Mouse (Mus musculus) liver, embryonic 15.5 days (tissue): ENCODE data around the gene Olfr874. TPM values are rescaled to one million over a fixed set of nuclear protein-coding genes. Genes with fewer than 3 reads are reported as not detected.

Source experiments
- ATAC-seq: fragments of 200-750 bp; cut with Nextera tagmentation; 2 replicates; pipeline ENCODE4 v1.8.0; 2017; ENCODE audit warnings: moderate number of reproducible peaks, mild to moderate bottlenecking, moderate library complexity; ENCODE audit not compliant: insufficient read depth
- H3K27ac ChIP-seq: fragments of 300-500 bp; sonication (generic); replicated peaks from 2 replicates; pipeline ENCODE4 v1.5.1; 2015; ENCODE audit warnings: mild to moderate bottlenecking, inconsistent platforms
- H3K27me3 ChIP-seq: fragments of 300-500 bp; sonication (generic); 2 replicates; pipeline ENCODE4 v1.6.1; 2015; ENCODE audit warnings: mild to moderate bottlenecking, inconsistent platforms
- H3K36me3 ChIP-seq: fragments of 300-500 bp; sonication (generic); replicated peaks from 2 replicates; pipeline ENCODE4 v1.6.1; 2015; ENCODE audit warnings: moderate library complexity, mild to moderate bottlenecking, inconsistent platforms
- H3K4me1 ChIP-seq: fragments of 300-500 bp; sonication (generic); replicated peaks from 2 replicates; pipeline ENCODE4 v1.6.1; 2015; ENCODE audit warnings: inconsistent platforms
- H3K4me2 ChIP-seq: fragments of 300-500 bp; sonication (generic); 2 replicates; pipeline ENCODE4 v1.6.1; 2015; ENCODE audit warnings: moderate library complexity, mild to moderate bottlenecking, inconsistent platforms
- H3K4me3 ChIP-seq: fragments of 300-500 bp; sonication (generic); replicated peaks from 2 replicates; pipeline ENCODE4 v1.5.1; 2015; ENCODE audit warnings: mild to moderate bottlenecking, inconsistent platforms
- H3K9ac ChIP-seq: fragments of 300-500 bp; sonication (generic); 2 replicates; pipeline ENCODE4 v1.6.1; 2015; ENCODE audit warnings: moderate library complexity, mild to moderate bottlenecking, inconsistent platforms
- H3K9me3 ChIP-seq: fragments of 300-500 bp; sonication (generic); replicated peaks from 2 replicates; pipeline ENCODE4 v1.6.1; 2016; ENCODE audit warnings: inconsistent platforms
- WGBS: fragments of 180-500 bp; shearing (Covaris S2); methylation state at CpG from one replicate; pipeline ENCODE4 v1.1.7; 2015; ENCODE audit warnings: mixed read lengths; ENCODE audit not compliant: insufficient replicate concordance; 5-methylcytosine and 5-hydroxymethylcytosine counted together
- polyA plus RNA-seq: library from polyadenylated mRNA; unstranded; fragments of >200 nt; fragmentation: Nextera tagmentation; extraction: Ambion mirVana; gene quantifications from 2 replicates; pipeline ENCODE4 v1.2.1, GENCODE M21; 2015

Olfr874 gene
- polyA plus RNA-seq = not detected in 2 replicates

DNA sequence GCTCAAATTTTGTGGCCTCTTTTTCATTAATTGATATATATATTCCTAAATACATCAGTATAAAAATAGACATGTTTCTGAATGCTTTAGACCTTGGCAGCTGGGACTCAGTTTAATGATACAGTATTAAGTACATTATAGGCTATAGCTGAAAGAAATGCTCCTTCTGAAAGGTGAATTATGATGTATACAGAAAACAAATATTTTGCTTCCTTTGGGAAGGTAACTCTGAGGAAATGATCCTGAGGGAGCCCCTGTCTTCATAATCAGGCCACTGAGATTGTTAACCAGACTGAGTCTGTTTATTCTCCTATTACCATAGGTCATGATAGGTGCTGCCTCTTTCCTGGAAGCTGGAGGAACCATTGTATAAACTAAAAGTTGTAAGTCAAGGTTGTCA is at the start of gene Olfr874:
Gene Olfr874 (plus strand): TSS at position 301 of the 400 bp plus-strand sequence.
- Histone ChIP-seq H3K27ac (no peak within 1 kb of the TSS), H3K4me1 (no peaks in the 10 kb centered on the region), H3K9ac (no peak within 1 kb of the TSS), H3K36me3 (no peaks in the 10 kb centered on the region), H3K4me2 (no peak within 1 kb of the TSS), H3K9me3 (no peaks in the 10 kb centered on the region), H3K27me3 (no peaks in the 10 kb centered on the region), H3K4me3 (no peak within 1 kb of the TSS)
- ATAC-seq = no peak

DNA sequence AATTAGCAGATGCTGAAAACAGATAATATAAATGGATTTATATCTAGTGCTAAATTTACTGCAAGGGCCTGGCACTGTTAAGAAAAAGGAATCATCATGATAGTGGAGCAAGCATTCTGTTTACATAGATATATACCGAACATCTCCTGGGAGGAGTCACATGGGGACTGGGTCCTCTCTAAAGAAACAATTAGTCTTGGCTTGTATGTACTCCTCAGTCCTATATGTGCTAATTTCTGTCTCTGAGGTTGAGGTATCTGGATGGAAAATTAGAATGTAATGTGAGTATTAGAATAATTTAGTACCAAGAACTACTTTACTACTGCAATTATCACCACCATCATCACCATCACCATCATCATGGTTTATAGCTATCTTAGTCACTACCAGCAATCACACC is 28.8 kb upstream of the Olfr874 start, which contains the start of gene Olfr160:
Gene Olfr160 (minus strand): TSS at position 101 of the 400 bp plus-strand sequence.
- 52% methylated on average over 1 of the region's 1 CpGs for WGBS
- Histone ChIP-seq H3K27me3 (no peaks in the 10 kb centered on the region), H3K4me1 (no peaks in the 10 kb centered on the region)

DNA sequence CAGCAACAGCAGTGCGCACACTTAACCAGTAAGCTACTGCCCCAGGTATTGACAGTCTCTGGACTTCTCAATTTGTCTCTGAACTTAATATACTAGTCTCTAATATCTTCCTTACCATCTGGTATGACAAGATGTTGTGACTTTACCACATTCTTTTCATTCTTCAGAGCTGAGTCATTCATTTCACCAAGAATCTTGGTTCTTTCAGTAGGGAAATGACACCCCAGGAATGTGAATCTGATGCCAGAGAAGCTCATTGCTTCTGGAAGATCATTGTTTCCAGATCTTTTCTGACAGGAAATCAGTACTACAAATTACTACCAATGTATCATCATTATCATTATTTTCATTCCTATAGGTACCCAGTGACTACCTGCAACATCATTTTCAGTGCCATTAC is 10.6 kb upstream of the Olfr874 start:
- H3K4me2 ChIP-seq = no peak overlapping the region
- H3K9me3 ChIP-seq = no peaks in the 10 kb centered on the region
- H3K9ac ChIP-seq = no peak overlapping the region
- no peaks in the 10 kb centered on the region for H3K36me3 ChIP-seq
- H3K27me3 ChIP-seq = no peaks in the 10 kb centered on the region
- no peaks in the 10 kb centered on the region for H3K4me1 ChIP-seq
- no peak overlapping the region for H3K27ac ChIP-seq
- 59% methylated on average over 1 of the region's 1 CpGs for WGBS
- H3K4me3 ChIP-seq = no peak overlapping the region
- no peak for ATAC-seq

More for the DNA sequence above, 28.8 kb upstream of the Olfr874 start, which contains the start of gene Olfr160:
- H3K4me3 ChIP-seq = no peak within 1 kb of the TSS
- H3K9ac ChIP-seq = no peak within 1 kb of the TSS
- no peak within 1 kb of the TSS for H3K4me2 ChIP-seq
- no peak within 1 kb of the TSS for H3K27ac ChIP-seq
- no peaks in the 10 kb centered on the region for H3K9me3 ChIP-seq
- ATAC-seq = no peak
- no peaks in the 10 kb centered on the region for H3K36me3 ChIP-seq

DNA sequence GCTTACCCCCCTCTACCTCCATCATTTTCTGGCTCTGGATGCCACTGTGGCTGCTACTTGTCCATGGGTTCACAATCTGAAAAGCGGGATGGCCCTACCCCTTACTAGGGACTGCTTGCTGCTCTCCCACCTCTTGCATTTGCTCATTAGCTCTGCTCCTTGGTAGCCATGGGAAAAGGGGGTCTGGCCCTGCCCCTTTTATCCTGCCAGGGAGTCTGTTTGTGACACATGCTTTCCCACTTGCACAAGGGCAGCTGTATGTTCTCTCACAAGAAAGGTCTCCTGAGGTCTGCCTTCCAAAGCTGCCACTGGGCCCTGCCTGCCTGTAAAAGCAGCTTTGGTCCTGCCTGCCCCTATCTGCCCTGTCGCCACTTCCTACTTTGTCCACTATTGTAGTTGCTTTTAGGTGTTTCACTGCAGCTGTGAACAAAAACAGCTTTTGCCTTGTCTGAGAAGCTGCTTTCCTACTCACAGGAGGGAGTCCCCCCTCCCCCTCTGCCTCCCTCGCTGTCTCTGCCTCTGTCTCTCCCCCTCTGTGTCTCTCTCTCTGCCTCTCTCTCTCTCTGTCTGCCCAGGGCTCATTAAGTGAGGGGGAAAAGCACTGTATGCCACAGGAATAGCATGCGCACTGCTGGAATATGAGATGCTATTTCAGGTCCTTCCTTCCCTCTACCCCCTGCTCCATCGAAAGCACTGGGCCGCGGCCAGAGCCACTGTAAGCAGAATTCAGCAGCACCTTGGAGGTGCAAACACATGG is 5.6 kb downstream of the Olfr874 start:
- no peaks in the 10 kb centered on the region for H3K36me3 ChIP-seq
- WGBS = 44% methylated on average over 7 of the region's 7 CpGs
- H3K9ac ChIP-seq = no peak overlapping the region
- no peak overlapping the region for H3K4me2 ChIP-seq
- no peaks in the 10 kb centered on the region for H3K4me1 ChIP-seq
- no peaks in the 10 kb centered on the region for H3K9me3 ChIP-seq
- H3K4me3 ChIP-seq = no peak overlapping the region
- no peak for ATAC-seq
- no peak overlapping the region for H3K27ac ChIP-seq
- H3K27me3 ChIP-seq = no peaks in the 10 kb centered on the region

DNA sequence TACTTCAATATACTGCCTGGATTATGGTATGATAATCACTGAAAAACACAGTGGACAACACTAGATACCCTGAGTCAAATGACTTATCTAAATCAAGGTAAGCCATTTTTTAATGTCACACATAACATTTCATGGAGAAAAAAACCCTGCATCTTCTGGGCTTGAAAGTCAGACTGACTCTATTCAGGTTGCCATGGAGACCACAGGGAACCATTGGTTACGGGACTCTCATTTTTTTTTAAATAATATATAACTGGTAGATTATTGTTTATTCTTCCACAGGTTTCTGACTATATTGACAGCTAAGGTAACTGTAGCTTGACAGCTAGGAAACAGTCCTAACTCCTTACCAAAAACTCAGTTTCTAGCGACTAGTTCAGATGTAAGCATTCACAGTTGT is 6.6 kb downstream of the Olfr874 start:
- Histone ChIP-seq H3K27me3 (no peaks in the 10 kb centered on the region), H3K9me3 (no peaks in the 10 kb centered on the region), H3K36me3 (no peaks in the 10 kb centered on the region), H3K4me2 (no peak overlapping the region), H3K9ac (no peak overlapping the region), H3K4me3 (no peak overlapping the region), H3K4me1 (no peaks in the 10 kb centered on the region), H3K27ac (no peak overlapping the region)
- ATAC-seq = no peak
- WGBS = 59% methylated on average over 2 of the region's 2 CpGs

DNA sequence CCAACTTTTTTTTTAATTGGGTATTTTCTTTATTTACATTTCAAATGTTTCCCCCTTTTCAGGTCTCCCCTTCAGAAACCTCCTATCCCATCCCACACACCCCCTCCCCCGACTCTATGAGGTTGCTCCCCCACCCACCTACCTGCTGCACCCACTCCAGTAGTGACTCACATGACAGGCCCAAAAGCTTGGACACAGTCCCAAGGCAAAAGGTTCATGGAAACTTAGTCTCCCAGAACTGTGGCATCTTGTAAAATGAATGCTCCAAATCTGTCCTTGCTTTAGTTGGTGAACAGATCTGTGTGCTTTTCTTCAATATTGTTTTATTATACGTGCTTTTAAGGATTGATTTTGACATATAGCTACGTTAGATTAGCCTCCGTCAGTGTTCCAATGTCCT is 7.1 kb downstream of the Olfr874 start:
- H3K9me3 ChIP-seq = no peaks in the 10 kb centered on the region
- no peak overlapping the region for H3K4me3 ChIP-seq
- H3K27ac ChIP-seq = no peak overlapping the region
- WGBS = 59% methylated on average over 4 of the region's 4 CpGs
- H3K9ac ChIP-seq = no peak overlapping the region
- no peaks in the 10 kb centered on the region for H3K27me3 ChIP-seq
- no peak overlapping the region for H3K4me2 ChIP-seq
- no peaks in the 10 kb centered on the region for H3K36me3 ChIP-seq
- H3K4me1 ChIP-seq = no peaks in the 10 kb centered on the region
- no peak for ATAC-seq

DNA sequence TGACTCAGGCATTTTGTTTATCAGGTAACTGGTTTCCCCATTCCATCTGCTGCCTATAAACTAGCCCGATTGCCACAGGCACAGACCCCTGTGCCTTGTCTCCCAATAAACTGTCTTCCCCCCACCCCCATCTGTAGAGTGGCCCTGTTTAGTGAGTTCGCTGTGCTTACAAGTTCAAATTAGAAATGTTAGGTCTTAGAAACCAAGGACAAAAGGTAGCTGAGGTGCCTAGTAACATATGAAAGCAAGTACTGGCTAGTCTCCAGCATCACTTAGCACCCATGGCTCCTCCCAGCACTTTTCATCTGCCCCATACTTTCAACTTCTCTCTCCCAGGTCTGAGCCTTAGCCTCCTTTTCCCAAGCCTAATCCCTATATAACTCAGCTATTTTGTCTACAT is 16.8 kb downstream of the Olfr874 start:
- Histone ChIP-seq H3K9me3 (no peaks in the 10 kb centered on the region), H3K4me1 (no peaks in the 10 kb centered on the region), H3K27ac (no peak overlapping the region), H3K4me2 (no peak overlapping the region), H3K4me3 (no peak overlapping the region), H3K27me3 (no peaks in the 10 kb centered on the region), H3K36me3 (no peaks in the 10 kb centered on the region), H3K9ac (no peak overlapping the region)
- no peak for ATAC-seq
- WGBS = 61% methylated on average over 2 of the region's 2 CpGs

DNA sequence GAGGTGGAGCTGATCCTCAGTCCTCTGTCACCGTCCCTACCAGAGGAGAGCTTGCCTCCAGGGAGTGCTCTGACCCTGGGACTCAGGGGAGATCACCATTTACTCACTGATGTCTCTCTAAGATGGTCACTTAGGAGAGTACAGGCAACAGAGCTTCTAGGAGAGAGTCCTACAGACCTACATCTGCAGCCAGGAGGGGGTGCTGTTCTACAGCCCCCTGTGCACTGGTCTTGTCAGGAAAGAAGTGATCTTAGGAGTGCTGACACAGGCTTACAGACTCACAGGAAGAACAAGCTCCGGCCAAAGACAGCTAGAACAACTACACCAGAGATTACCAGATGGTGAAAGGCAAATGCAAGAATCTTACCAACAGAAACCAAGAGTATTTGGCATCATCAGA is 17.6 kb downstream of the Olfr874 start:
- H3K27me3 ChIP-seq = no peaks in the 10 kb centered on the region

DNA sequence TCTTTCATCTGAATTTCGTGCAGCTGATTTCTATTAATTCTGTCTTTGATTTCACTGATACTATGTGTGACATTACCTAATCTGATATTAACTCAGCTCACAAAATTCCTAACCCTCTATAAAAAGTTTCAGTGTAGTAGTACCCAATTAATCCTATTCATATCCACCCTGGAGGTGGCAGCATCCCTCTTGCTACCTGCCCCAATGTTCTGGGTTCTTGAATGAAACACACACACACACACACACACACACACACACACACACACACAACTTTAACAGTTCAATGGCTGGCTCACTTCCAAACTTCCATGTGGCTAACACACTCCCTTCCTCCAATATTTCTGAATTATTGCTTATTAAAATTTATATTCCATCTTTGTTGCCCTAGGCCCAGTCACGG is 25.8 kb downstream of the Olfr874 start:
- Histone ChIP-seq H3K4me1 (no peaks in the 10 kb centered on the region), H3K4me3 (no peak overlapping the region), H3K27ac (no peak overlapping the region), H3K9ac (no peak overlapping the region), H3K27me3 (no peaks in the 10 kb centered on the region), H3K36me3 (no peaks in the 10 kb centered on the region), H3K4me2 (no peak overlapping the region), H3K9me3 (no peaks in the 10 kb centered on the region)
- 41% methylated on average over 2 of the region's 2 CpGs for WGBS
- ATAC-seq = no peak

More for the DNA sequence above, 17.6 kb downstream of the Olfr874 start:
- Histone ChIP-seq H3K27ac (no peak overlapping the region), H3K9me3 (no peaks in the 10 kb centered on the region), H3K4me2 (no peak overlapping the region), H3K4me1 (no peaks in the 10 kb centered on the region), H3K9ac (no peak overlapping the region), H3K36me3 (no peaks in the 10 kb centered on the region), H3K4me3 (no peak overlapping the region)
- ATAC-seq = no peak
- 27% methylated on average over 2 of the region's 2 CpGs for WGBS

DNA sequence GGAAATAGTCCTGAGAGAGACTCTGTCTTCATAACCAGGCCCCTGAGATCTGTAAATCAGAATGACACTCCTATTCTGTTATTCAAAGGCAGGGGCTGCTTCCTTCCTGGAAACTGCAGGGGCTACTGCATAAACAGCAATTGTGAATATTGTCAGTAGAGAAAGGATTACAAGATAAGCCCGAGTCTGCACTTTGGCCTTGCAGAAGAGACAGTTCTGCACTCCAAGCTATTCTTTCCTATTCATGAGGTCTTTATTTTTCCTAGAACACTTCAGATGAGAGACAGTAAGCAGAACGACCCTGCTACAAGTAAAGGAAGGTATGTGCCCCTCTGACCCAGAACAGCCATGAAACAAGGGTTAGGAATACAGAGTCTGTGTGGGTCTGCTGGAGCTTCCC is 26.9 kb downstream of the Olfr874 start, which contains the start of gene Olfr875:
Gene Olfr875 (plus strand): TSS at position 99 of the 400 bp plus-strand sequence.
- H3K9me3 ChIP-seq = no peaks in the 10 kb centered on the region
- no peak for ATAC-seq
- no peak within 1 kb of the TSS for H3K4me2 ChIP-seq
- no peaks in the 10 kb centered on the region for H3K4me1 ChIP-seq
- no peak within 1 kb of the TSS for H3K9ac ChIP-seq
- no peak within 1 kb of the TSS for H3K4me3 ChIP-seq
- no peaks in the 10 kb centered on the region for H3K27me3 ChIP-seq
- H3K36me3 ChIP-seq = no peaks in the 10 kb centered on the region
- H3K27ac ChIP-seq = no peak within 1 kb of the TSS
- 16% methylated on average over 2 of the region's 2 CpGs for WGBS

DNA sequence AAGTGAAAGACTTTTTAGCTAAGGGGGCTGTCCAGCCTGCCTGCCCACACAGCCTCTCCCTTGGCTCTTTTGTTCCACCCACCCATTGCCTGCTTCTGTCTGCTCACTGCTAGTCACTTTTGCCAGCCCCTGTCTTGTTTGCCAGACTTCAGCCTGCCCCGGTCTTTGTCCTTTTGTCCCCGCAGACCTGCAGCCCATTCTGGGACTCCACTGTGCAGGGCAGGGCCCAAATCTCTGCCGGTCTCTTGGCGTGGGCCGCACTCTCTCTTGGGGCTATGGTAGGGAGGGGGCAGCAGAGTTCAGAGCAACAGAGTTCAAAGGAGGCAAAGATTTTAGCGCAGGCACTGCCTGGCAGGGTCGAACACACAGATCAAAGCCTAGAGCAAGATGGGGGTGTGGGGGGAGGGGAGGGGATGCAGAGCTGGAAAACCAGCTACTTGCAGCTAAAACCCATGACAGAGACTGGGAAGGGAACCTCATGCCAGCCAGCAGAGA is 37.9 kb downstream of the Olfr874 start:
- H3K9ac ChIP-seq = no peak overlapping the region
- 14% methylated on average over 7 of the region's 7 CpGs for WGBS
- H3K27ac ChIP-seq = no peak overlapping the region
- ATAC-seq = peak; percentile 81
- H3K4me2 ChIP-seq = peak overlapping the region; percentile 35
- H3K27me3 ChIP-seq = no peaks in the 10 kb centered on the region
- no peaks in the 10 kb centered on the region for H3K36me3 ChIP-seq
- no peaks in the 10 kb centered on the region for H3K4me1 ChIP-seq
- no peak overlapping the region for H3K4me3 ChIP-seq
- no peaks in the 10 kb centered on the region for H3K9me3 ChIP-seq
